Mouse (Mus musculus): ENCODE measurements at regions not wholly inside any gene's neighbourhood (a gene's known extent, or its start where the extent isn't known, plus 50 kb on each side); places are given as distances from the start of the nearest gene placed in this dataset.

DNA sequence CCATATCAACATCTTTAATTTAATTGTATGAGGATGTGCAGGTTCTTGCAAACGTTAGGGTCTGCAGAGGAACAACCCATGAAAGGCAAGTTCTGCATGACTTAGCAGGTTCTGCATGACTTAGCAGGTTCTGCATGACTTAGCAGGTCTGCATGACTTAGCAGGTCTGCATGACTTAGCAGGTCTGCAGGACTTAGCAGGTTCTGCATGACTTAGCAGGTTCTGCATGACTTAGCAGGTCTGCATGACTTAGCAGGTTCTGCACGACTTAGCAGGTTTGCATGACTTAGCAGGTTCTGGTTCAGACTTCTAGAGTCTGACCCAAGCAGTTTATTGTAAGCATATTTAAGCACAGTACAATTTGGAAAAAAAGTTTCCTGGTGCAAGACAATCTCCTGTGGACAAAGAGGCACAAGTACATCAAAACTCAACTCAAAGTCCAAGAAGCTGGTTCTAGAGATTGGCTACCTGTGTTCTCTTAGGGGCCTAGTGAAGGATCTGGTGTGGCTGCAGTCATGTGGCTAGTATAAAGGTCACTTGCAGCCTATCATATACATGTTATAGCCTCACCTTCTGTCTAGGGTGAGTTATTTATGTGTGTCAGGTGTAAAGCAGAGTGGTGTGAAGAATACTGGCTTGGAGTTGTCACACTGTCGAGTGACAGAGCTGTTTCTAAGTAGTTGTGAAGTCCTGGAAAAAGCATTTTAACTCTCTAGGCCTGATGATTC, 50.5 kb upstream of the Prdx6 start:
- DNase-seq (ENCODE audit: low read depth, low spot score), result no peak

DNA sequence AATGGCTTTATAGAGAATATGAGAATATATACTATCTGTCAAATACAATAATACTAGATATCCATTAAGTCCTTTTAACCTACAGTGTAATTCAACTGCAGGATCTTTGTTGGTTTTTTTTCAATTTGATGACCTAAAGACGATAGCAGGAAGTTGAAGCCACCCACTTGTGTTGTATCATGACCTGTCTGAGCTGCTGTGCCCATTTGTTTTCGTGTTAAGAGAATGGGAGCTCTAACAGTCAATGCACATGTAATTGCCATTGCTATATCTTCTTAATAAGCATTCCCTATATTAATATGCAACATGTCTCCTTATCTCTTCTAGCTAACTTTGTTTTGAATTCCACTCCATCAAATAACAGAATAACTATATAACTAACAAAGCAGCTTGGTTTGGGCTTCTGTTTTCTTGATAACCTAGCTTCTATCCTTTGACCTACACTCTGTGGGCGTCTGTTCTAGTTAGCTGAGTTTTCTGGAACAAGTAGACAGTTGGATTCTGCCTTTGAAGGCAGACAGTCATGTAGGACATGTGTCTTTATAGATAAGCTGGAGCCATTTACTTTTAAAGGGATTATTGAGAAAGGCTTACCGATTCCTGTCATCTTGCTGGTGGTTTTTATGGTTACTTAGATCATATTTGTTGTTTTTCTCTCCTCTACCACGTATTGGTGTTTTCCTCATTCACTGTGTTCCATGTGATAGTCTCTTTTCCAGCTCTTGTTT, 55.9 kb upstream of the Prdx6 start:
- DNase-seq (ENCODE audit: low read depth, low spot score), result no peak

DNA sequence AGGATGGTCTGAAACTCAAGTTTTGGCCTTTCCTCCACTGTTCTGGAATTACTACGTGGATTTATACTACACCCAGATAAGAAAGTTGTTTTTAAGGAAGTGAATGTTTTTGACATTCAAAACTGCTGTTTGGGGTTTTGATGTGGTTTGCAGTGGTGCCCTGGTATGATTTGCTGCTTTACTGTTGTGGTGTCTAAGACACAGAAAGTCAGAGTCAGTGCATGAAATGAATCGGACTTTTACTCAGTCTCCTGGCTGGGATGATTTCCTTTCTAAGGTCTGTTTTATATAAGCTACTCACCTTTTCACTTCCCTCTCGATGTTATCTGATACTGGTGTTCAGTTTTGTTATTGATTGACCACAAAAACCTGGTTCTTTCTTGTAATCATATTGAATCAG, 58.2 kb upstream of the Prdx6 start:
- no peak for DNase-seq (ENCODE audit: low read depth, low spot score)

DNA sequence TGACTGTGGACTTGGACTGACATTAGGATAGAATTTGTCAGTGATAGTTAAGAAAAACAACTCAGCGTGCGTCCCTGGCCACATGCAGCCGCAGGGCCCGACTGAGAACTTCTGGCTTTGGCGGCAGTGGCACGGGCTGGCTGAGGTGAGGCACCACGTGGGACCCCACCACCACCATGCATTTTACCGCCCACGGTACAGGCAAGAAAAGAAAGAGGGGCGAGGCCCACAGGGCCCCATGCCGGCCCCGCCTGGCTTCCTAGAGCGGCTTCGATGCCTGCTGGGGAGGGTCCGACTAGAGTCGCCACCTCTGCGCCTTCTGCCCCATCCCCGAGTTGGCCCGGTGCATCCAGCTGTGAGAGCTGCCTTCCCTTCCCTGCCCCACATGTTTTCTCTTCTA, 63.1 kb upstream of the Prdx6 start:
- peak; percentile 13 for DNase-seq (ENCODE audit: low read depth, low spot score)

DNA sequence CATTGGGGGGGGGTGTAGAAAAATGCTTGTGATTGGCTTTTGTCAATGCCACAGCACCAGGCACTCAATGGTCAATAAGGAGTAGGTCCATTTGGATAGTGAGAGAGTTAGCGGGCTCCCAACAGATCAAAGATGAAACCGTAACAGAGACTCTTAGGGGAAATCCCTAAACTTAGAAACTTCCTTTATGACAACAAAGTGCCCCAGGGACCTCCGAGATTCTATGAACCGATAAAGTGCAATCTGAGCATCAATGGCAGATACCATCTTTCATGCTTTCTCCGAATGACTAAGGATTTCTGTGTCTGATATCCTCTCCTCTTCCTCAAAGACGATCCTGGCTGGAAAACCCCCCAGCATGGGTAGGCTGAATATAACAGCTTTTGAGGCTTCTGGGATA, 70.7 kb upstream of the Prdx6 start:
- no peak for DNase-seq (ENCODE audit: low read depth, low spot score)

DNA sequence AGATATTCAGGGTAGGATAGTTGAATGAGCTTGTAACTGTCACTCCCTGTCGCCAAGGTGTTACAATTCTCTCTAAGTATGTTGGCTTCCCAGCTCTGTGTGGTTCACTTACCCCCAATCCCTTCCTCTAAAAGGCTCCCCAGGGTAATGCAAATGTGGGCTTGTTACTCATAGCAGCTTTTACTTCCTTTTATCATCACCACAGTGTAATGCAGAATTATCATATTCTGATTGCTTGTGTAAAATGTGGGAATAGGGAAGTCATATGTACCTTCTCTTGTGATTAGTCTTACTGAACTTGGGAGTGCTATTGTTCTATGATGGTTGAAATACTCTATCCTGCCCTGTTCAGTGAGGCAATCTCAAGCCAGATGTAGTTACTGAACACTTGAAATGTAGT, 66.0 kb upstream of the Tnfsf4 start:
- no peak for DNase-seq (ENCODE audit: low read depth, low spot score)

DNA sequence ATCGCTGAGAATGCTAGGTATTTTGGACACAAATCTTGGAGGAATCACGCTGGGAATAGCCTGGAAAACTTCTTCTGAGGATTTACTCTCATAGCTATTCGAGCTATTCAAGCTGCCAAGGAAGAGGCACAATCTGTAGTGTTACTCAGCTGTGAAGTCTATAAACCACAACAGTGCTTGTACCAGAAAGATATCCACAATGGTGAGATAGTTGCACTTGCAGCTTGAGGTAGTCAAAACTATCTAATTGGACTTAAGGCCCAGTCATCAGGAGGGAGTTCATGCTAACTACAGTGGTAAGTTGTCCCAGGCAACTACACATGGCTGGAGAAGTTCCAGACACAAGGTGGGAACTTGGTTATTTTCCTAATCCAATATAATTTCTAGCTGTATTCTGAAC, 62.1 kb upstream of the Tnfsf4 start:
- no peak for DNase-seq (ENCODE audit: low read depth, low spot score)

DNA sequence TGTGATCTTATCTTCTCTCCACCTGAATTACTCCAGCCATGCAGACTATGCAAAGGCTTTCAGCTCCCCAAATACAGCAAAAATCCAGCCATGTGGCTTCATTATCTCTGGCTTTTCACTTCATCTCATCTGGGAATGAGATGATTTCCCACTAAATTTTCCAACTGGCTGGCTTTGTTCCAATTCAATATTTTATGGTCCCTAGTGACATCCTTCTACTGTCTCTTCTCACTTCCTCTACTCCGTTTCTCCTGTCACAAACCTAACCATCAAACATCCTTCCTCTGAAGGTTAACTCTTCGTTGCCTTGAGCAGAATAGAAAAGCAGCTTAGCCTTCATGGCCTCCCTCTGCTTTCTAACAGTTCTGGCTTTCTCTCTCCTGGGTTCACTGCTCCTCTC, 50.1 kb upstream of the Tnfsf4 start:
- DNase-seq (ENCODE audit: low read depth, low spot score), result no peak

Data from WW6 (cell line).